Mouse (Mus musculus) ES-E14 (cell line): ENCODE measurements around the gene Tmem156.

Source experiments
- CHD2 ChIP-seq: IDR thresholded peaks from 2 replicates; pipeline ENCODE4 v1.6.1; 2014; ENCODE audit warnings: mild to moderate bottlenecking, low read depth, low read length, inconsistent platforms
- ZC3H11A ChIP-seq: IDR thresholded peaks from 2 replicates; pipeline ENCODE4 v1.6.1; 2012; ENCODE audit warnings: low read depth, mild to moderate bottlenecking, inconsistent platforms, low read length, borderline replicate concordance
- ZNF384 ChIP-seq: IDR thresholded peaks from 2 replicates; pipeline ENCODE4 v1.6.1; 2012; ENCODE audit warnings: low read depth, low read length, inconsistent platforms

GRCm38 (mm10) chr5:65119918-65120317, 28.0 kb upstream of the Tmem156 start:
- TF ChIP-seq ZC3H11A (no peak), CHD2 (no peak), ZNF384 (no peak)
